10 mouse cellular contexts compared by ENCODE assay signal in genomic region chr9:62857719-62858261, GRCm38 (mm10). TPM values are rescaled to one million over a fixed set of nuclear protein-coding genes. Genes with fewer than 3 reads are reported as not detected.
A peak's percentile ranks its signal among the peaks of the same experiment; 100 is the strongest.
DNase-seq lines count a peak whose midpoint lies in the region; ATAC-seq and TF ChIP-seq lines count a peak whose summit lies in the region.
"Had no signal": no experiment of that assay in that cellular context is flagged by ENCODE, and none has a peak within 500 bp of the region (broad histone marks: within the 10 kb centered on the region; RNA-seq: fewer than 3 reads in every experiment).

Gene Calml4 (plus strand): TSS chr9:62858080.

- peaks cover 31% of the 10 kb centered on the region for H3K4me1 ChIP-seq in midbrain, embryonic 10.5 days
- H3K4me1 ChIP-seq in midbrain, embryonic 11.5 days (ENCODE audit: control insufficient read depth, insufficient read depth, low read length): peaks cover 6% of the 10 kb centered on the region; the same call in 1 of the 2 replicates
- peaks cover 11% of the 10 kb centered on the region for H3K4me1 ChIP-seq in hindbrain, embryonic 16.5 days (ENCODE audit: control insufficient read depth, insufficient read depth, low read depth, low read length)
- H3K4me1 ChIP-seq in liver, embryonic 13.5 days (replicated peaks): peaks cover 19% of the 10 kb centered on the region
- H3K4me1 ChIP-seq in neural tube, embryonic 13.5 days (replicated peaks): peaks cover 30% of the 10 kb centered on the region

- 65% methylated on average over 20 of the region's 20 CpGs for WGBS in midbrain, embryonic 10.5 days
- 66% methylated on average over 20 of the region's 20 CpGs for WGBS in midbrain, embryonic 11.5 days
- WGBS in hindbrain, embryonic 16.5 days: 39% methylated on average over 19 of the region's 20 CpGs
- WGBS in liver, embryonic 13.5 days (ENCODE audit: insufficient replicate concordance): 61% methylated on average over 18 of the region's 20 CpGs
- 36% methylated on average over 20 of the region's 20 CpGs for WGBS in neural tube, embryonic 13.5 days

- no peaks in the 10 kb centered on the region for H3K36me3 ChIP-seq in midbrain, embryonic 10.5 days
- H3K36me3 ChIP-seq in midbrain, embryonic 11.5 days (ENCODE audit: control insufficient read depth, insufficient read depth, low read length): no peaks in the 10 kb centered on the region
- H3K36me3 ChIP-seq in hindbrain, embryonic 16.5 days (ENCODE audit: control insufficient read depth, insufficient read depth, low read length): no peaks in the 10 kb centered on the region
- H3K36me3 ChIP-seq in liver, embryonic 13.5 days: no peaks in the 10 kb centered on the region
- H3K36me3 ChIP-seq in neural tube, embryonic 13.5 days: no peaks in the 10 kb centered on the region
- H3K36me3 ChIP-seq: G1E; liver, embryonic 15.5 days had no signal

- no peak for ATAC-seq in midbrain, embryonic 11.5 days (ENCODE audit: low FRiP score)
- peak; percentile 69 for ATAC-seq in hindbrain, embryonic 16.5 days
- ATAC-seq in liver, embryonic 13.5 days (ENCODE audit: low read depth): no peak
- ATAC-seq in neural tube, embryonic 13.5 days (ENCODE audit: low read depth): peak; percentile 69

- H3K4me2 ChIP-seq in midbrain, embryonic 11.5 days: no peak within 1 kb of the TSS
- H3K4me2 ChIP-seq in hindbrain, embryonic 16.5 days (ENCODE audit: low read length): peak within 1 kb of the TSS; percentile 37
- H3K4me2 ChIP-seq in liver, embryonic 13.5 days: no peak within 1 kb of the TSS
- peak within 1 kb of the TSS; percentile 30 for H3K4me2 ChIP-seq in neural tube, embryonic 13.5 days
- H3K4me2 ChIP-seq: liver, embryonic 15.5 days had no signal

- peak within 1 kb of the TSS; percentile 55 for H3K27ac ChIP-seq in midbrain, embryonic 10.5 days (replicated peaks)
- no peak within 1 kb of the TSS for H3K27ac ChIP-seq in midbrain, embryonic 11.5 days (ENCODE audit: low read depth, low read length)
- peak within 1 kb of the TSS; percentile 75 for H3K27ac ChIP-seq in gastrocnemius, adult 2 months
- H3K27ac ChIP-seq in hindbrain, embryonic 16.5 days (ENCODE audit: low read depth, low read length): peak within 1 kb of the TSS; percentile 36
- peak within 1 kb of the TSS; percentile 8; the same call in 1 of the 2 replicates for H3K27ac ChIP-seq in liver, embryonic 13.5 days
- H3K27ac ChIP-seq in neural tube, embryonic 13.5 days (replicated peaks): peak within 1 kb of the TSS; percentile 70
- H3K27ac ChIP-seq: liver, embryonic 15.5 days had no signal

- H3K9ac ChIP-seq in midbrain, embryonic 11.5 days (ENCODE audit: low read length): no peak within 1 kb of the TSS
- H3K9ac ChIP-seq in hindbrain, embryonic 16.5 days (ENCODE audit: low read depth, low read length): peak within 1 kb of the TSS; percentile 13; the same call in 1 of the 2 replicates
- no peak within 1 kb of the TSS for H3K9ac ChIP-seq in liver, embryonic 13.5 days
- H3K9ac ChIP-seq in neural tube, embryonic 13.5 days: no peak within 1 kb of the TSS
- H3K9ac ChIP-seq: liver, embryonic 15.5 days had no signal

- no peak for TF ChIP-seq CTCF in gastrocnemius, adult 2 months (IDR thresholded peaks at IDR 0.05)

- no peaks in the 10 kb centered on the region for H3K9me3 ChIP-seq in midbrain, embryonic 10.5 days (replicated peaks)
- no peaks in the 10 kb centered on the region for H3K9me3 ChIP-seq in midbrain, embryonic 11.5 days (ENCODE audit: control insufficient read depth, low read length)
- H3K9me3 ChIP-seq in hindbrain, embryonic 16.5 days (ENCODE audit: control insufficient read depth, low read length): no peaks in the 10 kb centered on the region
- H3K9me3 ChIP-seq in liver, embryonic 13.5 days (replicated peaks): no peaks in the 10 kb centered on the region
- no peaks in the 10 kb centered on the region for H3K9me3 ChIP-seq in neural tube, embryonic 13.5 days
- H3K9me3 ChIP-seq: G1E; liver, embryonic 15.5 days had no signal

- no peaks in the 10 kb centered on the region for H3K27me3 ChIP-seq in midbrain, embryonic 10.5 days (ENCODE audit: low read depth, poor library complexity, severe bottlenecking)
- no peaks in the 10 kb centered on the region for H3K27me3 ChIP-seq in midbrain, embryonic 11.5 days (ENCODE audit: control insufficient read depth, insufficient read depth, low read length)
- H3K27me3 ChIP-seq in hindbrain, embryonic 16.5 days (replicated peaks; ENCODE audit: control insufficient read depth, insufficient read depth, low read length): no peaks in the 10 kb centered on the region
- H3K27me3 ChIP-seq in liver, embryonic 13.5 days: no peaks in the 10 kb centered on the region
- no peaks in the 10 kb centered on the region for H3K27me3 ChIP-seq in neural tube, embryonic 13.5 days
- H3K27me3 ChIP-seq: liver, embryonic 15.5 days had no signal

- intact Hi-C loops in gastrocnemius, adult 2 months (cut with DNase I): no loop called here

- DNase-seq in midbrain, embryonic 10.5 days (ENCODE audit: low spot score): no peak
- DNase-seq in midbrain, embryonic 11.5 days (ENCODE audit: low spot score, missing footprints): no peak
- DNase-seq in gastrocnemius, adult 2 months: peak; percentile 93
- no peak for DNase-seq in liver, embryonic 13.5 days
- DNase-seq in right cerebral cortex, adult 18-20 months: no peak
- no peak for DNase-seq in right cerebral cortex, postnatal 25 days

- no peak within 1 kb of the TSS for H3K4me3 ChIP-seq in midbrain, embryonic 10.5 days
- H3K4me3 ChIP-seq in midbrain, embryonic 11.5 days (ENCODE audit: low read depth, low read length): no peak within 1 kb of the TSS
- peak within 1 kb of the TSS; percentile 65 for H3K4me3 ChIP-seq in gastrocnemius, adult 2 months
- no peak within 1 kb of the TSS for H3K4me3 ChIP-seq in hindbrain, embryonic 16.5 days (ENCODE audit: low read length)
- H3K4me3 ChIP-seq in liver, embryonic 13.5 days (replicated peaks): no peak within 1 kb of the TSS
- no peak within 1 kb of the TSS for H3K4me3 ChIP-seq in neural tube, embryonic 13.5 days
- H3K4me3 ChIP-seq: liver, embryonic 15.5 days had no signal

RNA-seq across cellular contexts. Expression of gene Calml4, which starts in this region (rescaled TPM):
- polyA plus RNA-seq in midbrain, embryonic 10.5 days (2016; fragmentation: Nextera tagmentation; extraction: Ambion mirVana): 0.36 and 0.60 TPM in 2 replicates
- polyA plus RNA-seq in midbrain, embryonic 11.5 days (2014; fragmentation: Nextera tagmentation; extraction: Ambion mirVana): 0.40 and 1.2 TPM in 2 replicates
- total RNA-seq in gastrocnemius, adult 2 months (2021): 1 to 10 TPM in 1 of 2 experiments, under 1 TPM in 1; 0.99 to 1.1 TPM
- polyA plus RNA-seq in hindbrain, embryonic 16.5 days (2015; fragmentation: Nextera tagmentation; extraction: Ambion mirVana): 22.8 and 23.5 TPM in 2 replicates
- polyA plus RNA-seq in liver, embryonic 13.5 days (2015; fragmentation: Nextera tagmentation; extraction: Ambion mirVana): 1.8 TPM in 2 replicates
- 5.6 and 7.9 TPM in 2 replicates for polyA plus RNA-seq in neural tube, embryonic 13.5 days (2015; fragmentation: Nextera tagmentation; extraction: Ambion mirVana)

Comparison
In these comparisons a context has a peak if more than half of its experiments do, and no peak if none do; other contexts are left out.
1. ATAC-seq: peak in hindbrain, embryonic 16.5 days (single experiment) and neural tube, embryonic 13.5 days (single experiment); none in midbrain, embryonic 11.5 days (single experiment) and liver, embryonic 13.5 days (single experiment).
2. H3K4me2 ChIP-seq: peak in hindbrain, embryonic 16.5 days (single experiment) and neural tube, embryonic 13.5 days (single experiment); none in midbrain, embryonic 11.5 days (single experiment) and liver, embryonic 13.5 days (single experiment).